Mouse (Mus musculus): ENCODE results near the gene Auts2. TPM values are rescaled to one million over a fixed set of nuclear protein-coding genes. Genes with fewer than 3 reads are reported as not detected.

The Auts2 gene
- polyA plus RNA-seq, 1 experiment = 9.6 TPM

DNA sequence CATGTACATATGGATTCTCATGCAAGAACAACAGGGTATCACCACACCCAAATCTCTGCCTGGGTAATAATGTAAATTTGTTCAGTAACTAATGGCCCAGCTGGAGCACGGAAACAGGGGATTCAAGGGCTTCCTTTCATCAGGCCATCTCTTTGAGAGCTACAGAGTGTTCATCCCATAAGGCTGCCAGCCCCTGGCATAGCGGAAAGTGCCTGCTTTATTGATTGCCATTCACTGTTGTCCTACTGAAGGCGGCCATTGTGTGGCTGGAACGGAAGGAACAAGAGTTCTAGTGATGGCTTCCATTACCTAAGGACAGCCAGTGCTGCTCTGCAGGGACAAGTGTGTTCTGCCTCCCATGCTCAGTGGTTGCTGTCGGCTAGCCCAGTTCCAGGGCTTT, 865.6 kb downstream of the Auts2 start:
- Histone ChIP-seq H3K4me1 (ENCODE audit: control insufficient read depth, insufficient read depth, low read length) (no peaks in the 10 kb centered on the region), H3K4me3 (replicated peaks; ENCODE audit: extremely low read depth, low read depth, low read length) (no peak overlapping the region)
- TF ChIP-seq CTCF (IDR thresholded peaks at IDR 0.05; ENCODE audit: insufficient read depth, low read length) (no peak), POLR2A (IDR thresholded peaks at IDR 0.05; ENCODE audit: borderline replicate concordance, extremely low read depth, low read depth, low read length) (no peak)
- WGBS = 91% methylated on average over 5 of the region's 5 CpGs
- no peak for DNase-seq

- WGBS = 76% methylated on average over 4 of the region's 4 CpGs
- DNase-seq = no peak
- Histone ChIP-seq H3K4me3 (replicated peaks; ENCODE audit: extremely low read depth, low read depth, low read length) (no peak overlapping the region), H3K4me1 (ENCODE audit: control insufficient read depth, insufficient read depth, low read length) (no peaks in the 10 kb centered on the region)
- TF ChIP-seq POLR2A (IDR thresholded peaks at IDR 0.05; ENCODE audit: borderline replicate concordance, extremely low read depth, low read depth, low read length) (no peak), CTCF (IDR thresholded peaks at IDR 0.05; ENCODE audit: insufficient read depth, low read length) (no peak)
Measured at GRCm38 (mm10) chr5:131673696-131674095, 869.4 kb downstream of the Auts2 start.

DNA sequence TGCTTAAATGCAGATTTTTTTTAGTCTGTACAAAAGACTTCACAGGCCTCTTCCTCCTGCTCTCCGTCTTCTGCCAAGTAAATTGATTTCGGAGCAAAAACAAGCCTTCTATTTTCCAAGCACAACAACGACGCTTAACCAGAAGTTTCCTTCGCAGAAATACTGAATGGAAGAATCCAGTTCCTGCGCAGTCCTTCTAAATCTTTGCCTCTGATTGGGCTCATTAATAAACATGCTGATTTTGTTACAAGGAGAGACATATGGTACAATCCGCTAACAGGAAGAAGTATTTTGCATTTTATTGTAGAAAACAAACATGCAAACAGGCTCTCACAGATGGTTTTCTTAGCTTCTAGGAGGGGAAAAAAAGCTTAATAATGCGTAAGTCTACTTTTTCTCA, 878.1 kb downstream of the Auts2 start:
- DNase-seq = no peak
- 91% methylated on average over 8 of the region's 8 CpGs for WGBS
- TF ChIP-seq CTCF (IDR thresholded peaks at IDR 0.05; ENCODE audit: insufficient read depth, low read length) (no peak), POLR2A (IDR thresholded peaks at IDR 0.05; ENCODE audit: borderline replicate concordance, extremely low read depth, low read depth, low read length) (no peak)
- Histone ChIP-seq H3K4me1 (ENCODE audit: control insufficient read depth, insufficient read depth, low read length) (no peaks in the 10 kb centered on the region), H3K4me3 (replicated peaks; ENCODE audit: extremely low read depth, low read depth, low read length) (no peak overlapping the region)

- DNase-seq = no peak
- H3K4me1 ChIP-seq (ENCODE audit: control insufficient read depth, insufficient read depth, low read length) = no peaks in the 10 kb centered on the region
- no peak for TF ChIP-seq CTCF (IDR thresholded peaks at IDR 0.05; ENCODE audit: insufficient read depth, low read length)
- no peak for TF ChIP-seq POLR2A (IDR thresholded peaks at IDR 0.05; ENCODE audit: borderline replicate concordance, extremely low read depth, low read depth, low read length)
- 94% methylated on average over 7 of the region's 7 CpGs for WGBS
- no peak overlapping the region for H3K4me3 ChIP-seq (replicated peaks; ENCODE audit: extremely low read depth, low read depth, low read length)
Measured at GRCm38 (mm10) chr5:131664657-131665056, 878.5 kb downstream of the Auts2 start.

GRCm38 (mm10) chr5:131662657-131663056, 880.5 kb downstream of the Auts2 start:
- WGBS = 79% methylated on average over 2 of the region's 2 CpGs

DNA sequence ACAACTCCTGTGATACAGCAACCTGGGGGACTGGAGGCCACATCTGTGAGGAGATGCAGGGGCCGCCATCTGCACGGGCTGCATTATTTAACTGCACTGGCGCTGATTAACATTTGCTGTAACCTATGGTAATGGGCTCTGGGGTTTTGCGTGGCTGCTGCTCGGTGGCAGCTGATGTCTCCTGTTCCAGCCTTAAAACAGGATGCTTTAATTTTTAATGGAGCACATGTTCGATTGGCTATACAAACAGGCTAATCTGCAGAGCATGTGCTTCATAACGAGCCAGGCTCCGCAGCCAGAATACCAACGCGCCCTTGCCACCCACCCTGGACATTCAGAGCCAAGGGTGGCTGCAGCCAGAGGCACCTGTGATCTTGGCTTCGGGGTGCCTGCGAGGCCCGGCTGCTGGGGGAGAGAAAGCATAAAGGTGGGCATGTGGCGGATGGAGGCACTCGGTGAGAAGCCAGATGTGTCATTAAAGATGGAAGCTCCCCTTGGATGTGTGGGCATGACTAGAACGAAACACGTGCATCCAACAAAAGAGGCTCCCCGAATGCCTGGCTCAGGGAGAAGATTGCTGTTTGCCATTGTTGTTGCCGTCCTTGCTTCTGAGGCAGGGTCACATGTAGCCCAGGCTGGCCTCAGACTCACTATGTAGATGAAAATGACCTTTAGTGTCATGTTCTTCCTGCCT, 884.2 kb downstream of the Auts2 start:
- Histone ChIP-seq H3K4me1 (ENCODE audit: control insufficient read depth, insufficient read depth, low read length) (no peaks in the 10 kb centered on the region), H3K4me3 (replicated peaks; ENCODE audit: extremely low read depth, low read depth, low read length) (no peak overlapping the region)
- TF ChIP-seq POLR2A (IDR thresholded peaks at IDR 0.05; ENCODE audit: borderline replicate concordance, extremely low read depth, low read depth, low read length) (no peak), CTCF (IDR thresholded peaks at IDR 0.05; ENCODE audit: insufficient read depth, low read length) (no peak)
- WGBS = 94% methylated on average over 19 of the region's 19 CpGs
- DNase-seq = no peak

More at GRCm38 (mm10) chr5:131662657-131663056, 880.5 kb downstream of the Auts2 start:
- Histone ChIP-seq H3K4me1 (ENCODE audit: control insufficient read depth, insufficient read depth, low read length) (no peaks in the 10 kb centered on the region), H3K4me3 (replicated peaks; ENCODE audit: extremely low read depth, low read depth, low read length) (no peak overlapping the region)
- DNase-seq = no peak
- TF ChIP-seq CTCF (IDR thresholded peaks at IDR 0.05; ENCODE audit: insufficient read depth, low read length) (no peak), POLR2A (IDR thresholded peaks at IDR 0.05; ENCODE audit: borderline replicate concordance, extremely low read depth, low read depth, low read length) (no peak)

DNA sequence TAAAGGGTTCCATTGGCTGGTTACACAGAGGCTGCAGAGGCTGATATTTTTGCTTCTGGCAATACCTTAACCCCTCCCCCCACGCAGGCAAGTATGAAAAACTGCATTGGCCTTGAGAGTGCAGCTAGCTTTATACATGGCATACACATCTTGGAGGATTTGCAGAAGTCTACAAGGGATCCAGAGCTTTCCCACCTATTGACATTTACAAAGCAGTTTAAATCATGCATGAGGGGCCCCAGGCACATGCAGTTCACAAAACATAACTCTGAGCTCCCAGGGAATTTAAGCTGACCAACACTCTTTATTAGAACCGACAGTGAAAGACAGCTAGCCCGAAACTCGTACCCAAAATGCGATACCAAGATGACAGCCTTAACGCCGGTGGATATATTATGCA, 888.9 kb downstream of the Auts2 start:
- no peak for DNase-seq
- TF ChIP-seq CTCF (IDR thresholded peaks at IDR 0.05; ENCODE audit: insufficient read depth, low read length) (no peak), POLR2A (IDR thresholded peaks at IDR 0.05; ENCODE audit: borderline replicate concordance, extremely low read depth, low read depth, low read length) (no peak)
- Histone ChIP-seq H3K4me3 (replicated peaks; ENCODE audit: extremely low read depth, low read depth, low read length) (no peak overlapping the region), H3K4me1 (ENCODE audit: control insufficient read depth, insufficient read depth, low read length) (peaks cover 6% of the 10 kb centered on the region)
- WGBS = 91% methylated on average over 7 of the region's 7 CpGs

DNA sequence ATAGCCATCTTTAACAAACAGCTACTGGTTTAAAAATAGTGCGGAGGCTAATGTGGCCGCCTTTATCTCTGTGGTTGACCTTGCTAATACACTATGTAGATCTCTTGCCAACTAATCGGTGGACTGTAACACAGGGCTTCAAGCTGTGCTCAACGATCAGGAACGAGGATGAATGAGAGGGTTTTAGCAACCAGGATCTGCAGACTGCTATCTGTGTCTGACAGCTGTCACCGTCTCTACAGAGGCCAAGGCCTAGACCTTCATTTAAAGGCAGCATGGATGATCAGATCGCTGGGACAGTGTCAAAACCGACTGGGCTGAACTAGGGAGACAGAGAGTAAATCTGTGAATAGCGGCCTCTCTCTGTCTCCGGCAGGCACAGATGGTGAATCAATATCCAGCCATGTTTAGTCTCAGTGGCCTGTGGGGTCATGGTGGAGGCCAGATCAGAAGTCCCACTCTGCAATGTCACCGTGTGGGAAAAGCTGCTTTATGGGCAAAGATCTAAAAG, 892.7 kb downstream of the Auts2 start:
- Histone ChIP-seq H3K4me1 (ENCODE audit: control insufficient read depth, insufficient read depth, low read length) (peaks cover 6% of the 10 kb centered on the region), H3K4me3 (replicated peaks; ENCODE audit: extremely low read depth, low read depth, low read length) (no peak overlapping the region)
- 59% methylated on average over 11 of the region's 11 CpGs for WGBS
- DNase-seq = no peak
- TF ChIP-seq POLR2A (IDR thresholded peaks at IDR 0.05; ENCODE audit: borderline replicate concordance, extremely low read depth, low read depth, low read length) = no peak

DNA sequence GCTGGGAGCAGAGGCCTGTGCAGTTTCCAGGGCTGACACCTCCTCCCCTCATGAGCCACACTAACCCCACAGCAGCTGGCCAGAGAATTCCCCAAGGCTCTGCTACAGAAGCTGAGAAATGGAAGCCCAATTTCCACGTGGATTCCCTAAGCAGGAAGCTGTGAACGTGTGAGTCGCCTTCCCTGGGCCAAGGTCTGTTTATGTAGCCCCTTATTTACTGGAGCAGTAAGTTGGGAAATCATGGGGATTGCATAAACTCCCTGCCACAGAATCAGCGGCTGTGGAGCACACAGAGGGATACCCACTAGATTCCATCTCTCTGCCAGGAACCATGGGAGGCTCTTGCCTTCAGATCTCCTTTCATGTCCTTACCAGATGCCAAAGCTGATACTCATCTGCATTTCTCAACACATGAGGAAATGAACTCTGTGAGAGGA, 895.4 kb downstream of the Auts2 start:
- Histone ChIP-seq H3K4me3 (replicated peaks; ENCODE audit: extremely low read depth, low read depth, low read length) (no peak overlapping the region), H3K4me1 (ENCODE audit: control insufficient read depth, insufficient read depth, low read length) (peaks cover 6% of the 10 kb centered on the region)
- no peak for TF ChIP-seq CTCF (IDR thresholded peaks at IDR 0.05; ENCODE audit: insufficient read depth, low read length)
- no peak for TF ChIP-seq POLR2A (IDR thresholded peaks at IDR 0.05; ENCODE audit: borderline replicate concordance, extremely low read depth, low read depth, low read length)
- DNase-seq = peak; percentile 3
- 30% methylated on average over 4 of the region's 4 CpGs for WGBS

- WGBS = 70% methylated on average over 4 of the region's 4 CpGs
- Histone ChIP-seq H3K4me1 (ENCODE audit: control insufficient read depth, insufficient read depth, low read length) (peaks cover 6% of the 10 kb centered on the region), H3K4me3 (replicated peaks; ENCODE audit: extremely low read depth, low read depth, low read length) (no peak overlapping the region)
- TF ChIP-seq POLR2A (IDR thresholded peaks at IDR 0.05; ENCODE audit: borderline replicate concordance, extremely low read depth, low read depth, low read length) (no peak), CTCF (IDR thresholded peaks at IDR 0.05; ENCODE audit: insufficient read depth, low read length) (no peak)
- DNase-seq = no peak
Measured at GRCm38 (mm10) chr5:131647104-131647682, 896.0 kb downstream of the Auts2 start.

Measured in lung, adult 2 months (tissue).